Comparison of ENCODE assay signal across 19 mouse cellular contexts in the genomic region with DNA sequence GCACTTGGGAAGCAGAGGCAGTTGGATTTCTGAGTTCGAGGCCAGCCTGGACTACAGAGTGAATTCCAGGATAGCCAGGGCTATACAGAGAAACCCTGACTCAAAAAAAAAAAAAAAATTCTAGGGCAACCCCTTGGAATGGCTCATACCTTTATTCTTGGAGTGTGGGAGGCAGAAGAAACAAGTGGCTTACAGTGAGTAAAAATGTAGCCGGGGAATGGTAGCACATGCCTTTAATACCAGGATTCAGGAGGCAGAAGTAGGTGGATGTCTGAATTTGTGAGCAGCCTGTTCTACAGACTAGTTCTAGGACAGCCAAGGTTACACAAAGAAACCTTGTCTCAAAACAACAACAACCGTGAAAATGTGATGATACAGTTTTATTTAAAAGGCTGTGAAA. TPM values are rescaled to one million over a fixed set of nuclear protein-coding genes. Genes with fewer than 3 reads are reported as not detected.
"Had no signal": no experiment of that assay in that cellular context is flagged by ENCODE, and none has a peak within 500 bp of the region (broad histone marks: within the 10 kb centered on the region; RNA-seq: fewer than 3 reads in every experiment).

No protein-coding gene starts in this region.

- H3K9ac ChIP-seq: neural tube, embryonic 12.5 days; neural tube, embryonic 13.5 days; neural tube, embryonic 15.5 days; stomach, embryonic 15.5 days had no signal

- H3K4me1 ChIP-seq: stomach, embryonic 15.5 days had no signal

- H3K27ac ChIP-seq: neural tube, embryonic 12.5 days; neural tube, embryonic 13.5 days; neural tube, embryonic 15.5 days; stomach, embryonic 15.5 days; stomach, postnatal 0 days had no signal

- H3K27me3 ChIP-seq: neural tube, embryonic 12.5 days; neural tube, embryonic 13.5 days; neural tube, embryonic 15.5 days; stomach, embryonic 15.5 days had no signal

- H3K4me2 ChIP-seq: neural tube, embryonic 12.5 days; neural tube, embryonic 13.5 days; neural tube, embryonic 15.5 days; stomach, embryonic 15.5 days had no signal

- H3K9me3 ChIP-seq: neural tube, embryonic 12.5 days; neural tube, embryonic 13.5 days; neural tube, embryonic 15.5 days; stomach, embryonic 15.5 days had no signal

- DNase-seq: retina, postnatal 1 day; right cerebral cortex, postnatal 14 days; right cerebral cortex, postnatal 25 days; right cerebral cortex, postnatal 4 days; spleen, adult 18-20 months; thymus, adult 18-20 months; thymus, adult 2 months; thymus, postnatal 14 days; thymus, postnatal 25 days; thymus, postnatal 36 days; thymus, postnatal 4 days had no signal

- H3K36me3 ChIP-seq: stomach, embryonic 15.5 days had no signal

- H3K4me3 ChIP-seq: neural tube, embryonic 12.5 days; neural tube, embryonic 13.5 days; neural tube, embryonic 15.5 days; stomach, embryonic 15.5 days had no signal

RNA-seq across cellular contexts. Expression of a gene that starts 50.8 kb away (rescaled TPM):
- polyA plus RNA-seq: small intestine, adult 2 months; stomach, embryonic 14.5 days; stomach, postnatal 0 days; urinary bladder, adult 2 months had no signal
